Mouse (Mus musculus) layer of hippocampus, adult 9-10 months (tissue): ENCODE results near the gene Cabp7.

Source experiments
- DNase-seq: peaks from one replicate; pipeline ENCODE4 v3.0.0; 2022; ENCODE audit warnings: low spot score

Gene Cabp7

GRCm38 (mm10) chr11:4703688-4704071 is 42.9 kb downstream of the Cabp7 start:
- no peak for DNase-seq

DNA sequence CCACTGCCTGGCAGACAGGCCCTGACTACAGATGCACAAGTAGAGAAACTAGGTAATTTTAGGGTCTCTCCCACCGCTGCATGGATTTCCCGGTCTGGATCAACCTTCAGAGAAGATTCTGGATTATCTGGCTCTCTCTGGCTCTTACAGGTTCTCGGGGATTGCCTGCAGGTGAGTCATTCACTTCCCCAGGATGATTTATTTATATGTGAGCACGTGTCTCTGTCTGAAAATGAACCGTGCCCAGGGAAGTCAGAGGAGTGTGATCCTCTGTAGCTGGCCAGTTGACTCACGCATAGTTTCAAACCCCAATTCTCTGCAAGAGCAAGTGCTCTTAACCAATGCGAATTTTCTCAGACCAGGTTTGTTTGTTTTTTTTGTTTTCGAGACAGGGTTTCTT is 45.9 kb downstream of the Cabp7 start:
- DNase-seq = no peak

GRCm38 (mm10) chr11:4697043-4697983 is 49.3 kb downstream of the Cabp7 start:
- DNase-seq = peak; percentile 64

DNA sequence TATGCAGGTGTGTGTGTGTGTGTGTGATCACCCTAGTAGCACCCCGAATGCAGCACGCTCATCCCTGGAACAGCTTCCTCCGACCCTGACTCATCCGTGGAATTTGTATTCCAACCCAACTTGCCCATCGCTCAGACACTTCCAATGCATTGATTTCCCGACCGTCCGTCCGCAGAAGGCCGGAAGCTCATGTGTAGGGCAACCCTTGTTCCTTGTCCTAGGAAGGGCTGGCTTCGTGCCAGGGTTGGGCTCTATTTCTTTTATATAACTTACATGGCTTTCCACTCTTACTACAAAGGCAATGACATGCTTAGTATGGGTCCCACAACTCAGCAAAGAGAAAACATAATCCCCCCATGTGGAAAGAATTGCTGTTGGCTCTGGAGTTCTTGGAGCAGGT is 54.4 kb downstream of the Cabp7 start:
- no peak for DNase-seq

DNA sequence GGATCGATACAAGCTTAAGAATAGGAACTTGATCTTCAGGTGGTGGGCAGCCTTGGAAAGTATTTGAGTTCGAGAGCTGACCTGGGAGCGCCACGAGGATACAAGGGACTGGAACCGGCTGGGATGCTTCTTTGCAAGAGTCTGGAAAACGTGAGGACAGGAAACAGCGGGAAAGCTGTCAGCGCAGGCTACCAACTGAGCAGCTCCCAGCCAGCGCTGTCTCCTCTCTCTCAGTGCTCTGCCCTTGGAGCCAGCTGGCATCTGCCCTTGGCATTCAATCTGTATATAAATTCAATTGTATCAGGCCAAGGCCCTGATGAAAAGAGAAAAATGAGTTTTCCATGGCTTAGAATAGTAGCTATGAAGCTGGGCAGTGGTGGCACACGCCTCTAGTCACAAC is 55.4 kb downstream of the Cabp7 start:
- no peak for DNase-seq

DNA sequence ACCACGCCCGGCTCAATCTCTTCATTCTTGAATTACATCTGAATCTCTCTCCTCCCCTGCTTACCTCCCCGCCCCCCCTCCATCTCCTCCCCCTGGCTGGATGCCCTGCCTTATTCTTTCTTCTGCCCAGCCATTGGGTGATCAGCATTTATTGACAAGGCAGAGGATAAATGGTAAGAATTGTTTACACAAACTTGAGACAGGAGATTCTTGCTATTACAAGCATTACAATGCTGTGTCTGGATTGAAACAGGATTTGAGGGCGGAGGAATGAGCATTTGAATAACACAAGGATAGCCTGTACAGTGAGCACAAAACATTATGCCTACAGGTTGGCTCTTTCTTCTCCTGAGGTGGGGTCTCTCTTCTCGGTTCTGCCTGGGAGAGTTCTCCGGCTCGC is 56.2 kb downstream of the Cabp7 start:
- no peak for DNase-seq

DNA sequence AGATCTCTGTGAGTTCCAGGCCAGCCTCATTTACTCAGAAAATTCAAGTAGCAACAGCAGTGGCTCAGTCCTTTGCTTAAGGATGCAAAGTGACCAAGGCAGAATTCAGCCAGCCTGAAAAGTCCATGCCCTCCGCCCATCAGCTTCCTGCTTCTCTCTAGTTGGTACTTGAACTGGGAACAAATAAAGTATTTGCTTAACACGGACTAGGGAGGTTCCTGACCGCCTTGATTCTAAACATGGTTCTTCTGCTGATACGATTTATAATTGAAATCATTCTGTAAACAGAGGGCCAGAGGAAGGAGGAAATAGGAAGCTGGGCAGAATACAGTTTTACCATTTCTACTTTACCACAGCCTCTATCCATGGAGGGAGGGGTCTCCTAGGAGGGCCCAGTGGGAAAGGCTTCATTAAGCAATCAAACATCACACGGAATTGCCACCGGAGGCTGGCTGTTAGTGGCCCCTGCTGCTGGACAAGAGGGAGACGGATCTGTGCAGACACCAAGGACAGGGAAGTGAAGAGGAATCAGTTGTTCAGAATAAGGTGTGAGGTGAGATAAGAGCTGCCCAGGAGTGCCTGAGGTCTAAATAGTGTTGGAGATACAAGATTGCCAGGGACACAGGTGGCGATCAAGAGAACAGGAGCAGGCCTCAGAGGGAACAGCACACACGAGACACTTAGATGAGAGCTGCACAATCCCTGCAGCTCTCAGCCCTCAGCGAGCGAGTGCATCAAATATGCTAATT is 57.8 kb downstream of the Cabp7 start:
- no peak for DNase-seq

- no peak for DNase-seq
These were observed 58.7 kb downstream of the Cabp7 start for GRCm38 (mm10) chr11:4687874-4688273.

- DNase-seq = no peak
These were observed 59.6 kb downstream of the Cabp7 start for GRCm38 (mm10) chr11:4687027-4687426.
